Mouse (Mus musculus) intestine, embryonic 14.5 days (tissue): ENCODE measurements around the gene Spns3. TPM values are rescaled to one million over a fixed set of nuclear protein-coding genes. Genes with fewer than 3 reads are reported as not detected.

ENCODE experiments used
- ATAC-seq: fragments of 200-750 bp; cut with Nextera tagmentation; replicated peaks from 2 replicates; pipeline ENCODE4 v1.8.0; 2017; ENCODE audit warnings: low read depth, moderate number of reproducible peaks, moderate TSS enrichment, moderate library complexity; ENCODE audit not compliant: low FRiP score, low TSS enrichment
- DNase-seq: peaks from one replicate; pipeline ENCODE4 v3.0.0-alpha.2; 2018; ENCODE audit warnings: low spot score
- H3K27ac ChIP-seq: fragments of 300-500 bp; sonication (generic); 2 replicates; pipeline ENCODE4 v1.5.1; 2014; ENCODE audit warnings: low read depth, mild to moderate bottlenecking, control low read depth
- H3K27me3 ChIP-seq: fragments of 300-500 bp; sonication (generic); replicated peaks from 2 replicates; pipeline ENCODE4 v1.6.1; 2014; ENCODE audit warnings: low read length, control low read depth; ENCODE audit not compliant: control insufficient read depth, insufficient read depth
- H3K36me3 ChIP-seq: fragments of 300-500 bp; sonication (generic); 2 replicates; pipeline ENCODE4 v1.6.1; 2014; ENCODE audit warnings: low read length, control low read depth; ENCODE audit not compliant: control insufficient read depth, insufficient read depth
- H3K4me1 ChIP-seq: fragments of 300-500 bp; sonication (generic); replicated peaks from 2 replicates; pipeline ENCODE4 v1.6.1; 2014; ENCODE audit warnings: low read length, control low read depth, mixed read lengths; ENCODE audit not compliant: control insufficient read depth, insufficient read depth
- H3K4me2 ChIP-seq: fragments of 300-500 bp; sonication (generic); 2 replicates; pipeline ENCODE4 v1.6.1; 2014; ENCODE audit warnings: low read length
- H3K4me3 ChIP-seq: fragments of 300-500 bp; sonication (generic); 2 replicates; pipeline ENCODE4 v1.5.1; 2014; ENCODE audit warnings: low read depth, low read length, control low read depth, mixed read lengths
- H3K9ac ChIP-seq: fragments of 300-500 bp; sonication (generic); 2 replicates; pipeline ENCODE4 v1.6.1; 2014; ENCODE audit warnings: mild to moderate bottlenecking, low read length
- H3K9me3 ChIP-seq: fragments of 300-500 bp; sonication (generic); 2 replicates; pipeline ENCODE4 v1.6.1; 2016; ENCODE audit warnings: low read length, control low read depth; ENCODE audit not compliant: control insufficient read depth
- WGBS: fragments of 180-500 bp; shearing (Covaris S2); extraction: QIAGEN DNeasy Blood & Tissue Kit; methylation state at CpG from one replicate; pipeline ENCODE4 v1.1.7; 2014; 5-methylcytosine and 5-hydroxymethylcytosine counted together
- polyA plus RNA-seq: library from polyadenylated mRNA; unstranded; fragments of >200 nt; fragmentation: Nextera tagmentation; extraction: Ambion mirVana; gene quantifications from 2 replicates; pipeline ENCODE4 v1.2.1, GENCODE M21; 2014

Gene Spns3
- polyA plus RNA-seq, 1 experiment from 2014 or later, result 0.15 TPM

DNA sequence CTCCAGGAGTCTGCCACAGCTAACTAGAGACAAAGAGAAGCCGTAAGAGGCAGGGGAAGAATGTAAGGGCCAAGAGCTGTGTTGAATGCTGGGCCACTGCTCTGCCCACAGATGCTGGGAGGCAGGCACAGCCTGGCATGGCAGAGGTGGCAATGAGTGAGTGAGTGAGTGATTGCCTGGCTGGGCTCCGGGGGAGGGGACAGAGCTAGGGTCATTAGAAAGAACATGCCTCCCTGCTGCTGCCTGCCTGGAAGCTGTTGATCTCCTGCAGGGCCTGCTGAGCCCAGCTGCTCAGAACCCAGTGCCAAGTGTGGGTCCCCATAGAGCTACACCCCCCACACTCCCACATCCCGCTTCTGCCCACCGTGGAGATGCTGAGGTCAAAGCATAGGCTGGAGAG, 52.9 kb downstream of the Spns3 start:
- Histone ChIP-seq H3K27me3 (no peaks in the 10 kb centered on the region), H3K9me3 (no peaks in the 10 kb centered on the region), H3K4me3 (no peak overlapping the region), H3K36me3 (no peaks in the 10 kb centered on the region), H3K9ac (no peak overlapping the region), H3K4me1 (no peaks in the 10 kb centered on the region), H3K4me2 (no peak overlapping the region), H3K27ac (no peak overlapping the region)
- DNase-seq (no peak), ATAC-seq (no peak)
- WGBS, result 23% methylated on average over 4 of the region's 4 CpGs

- DNase-seq (no peak), ATAC-seq (no peak)
- no peaks in the 10 kb centered on the region for H3K27me3 ChIP-seq
- no peak overlapping the region for H3K9ac ChIP-seq
- no peak overlapping the region for H3K4me2 ChIP-seq
- no peak overlapping the region for H3K4me3 ChIP-seq
- H3K36me3 ChIP-seq, result no peaks in the 10 kb centered on the region
- H3K4me1 ChIP-seq, result no peaks in the 10 kb centered on the region
- H3K9me3 ChIP-seq, result no peaks in the 10 kb centered on the region
- 36% methylated on average over 1 of the region's 1 CpGs for WGBS
- no peak overlapping the region for H3K27ac ChIP-seq
These were observed 53.5 kb downstream of the Spns3 start for GRCm38 (mm10) chr11:72496775-72497174.

- no peaks in the 10 kb centered on the region for H3K9me3 ChIP-seq
- no peak for ATAC-seq
- H3K4me1 ChIP-seq, result no peaks in the 10 kb centered on the region
- H3K9ac ChIP-seq, result no peak overlapping the region
- no peak overlapping the region for H3K27ac ChIP-seq
- no peaks in the 10 kb centered on the region for H3K36me3 ChIP-seq
- no peak for DNase-seq
- no peak overlapping the region for H3K4me3 ChIP-seq
- WGBS, result 41% methylated on average over 3 of the region's 3 CpGs
- no peaks in the 10 kb centered on the region; the same call in 1 of the 2 replicates for H3K27me3 ChIP-seq
- H3K4me2 ChIP-seq, result no peak overlapping the region
These were observed 54.2 kb downstream of the Spns3 start for GRCm38 (mm10) chr11:72496066-72496465.

DNA sequence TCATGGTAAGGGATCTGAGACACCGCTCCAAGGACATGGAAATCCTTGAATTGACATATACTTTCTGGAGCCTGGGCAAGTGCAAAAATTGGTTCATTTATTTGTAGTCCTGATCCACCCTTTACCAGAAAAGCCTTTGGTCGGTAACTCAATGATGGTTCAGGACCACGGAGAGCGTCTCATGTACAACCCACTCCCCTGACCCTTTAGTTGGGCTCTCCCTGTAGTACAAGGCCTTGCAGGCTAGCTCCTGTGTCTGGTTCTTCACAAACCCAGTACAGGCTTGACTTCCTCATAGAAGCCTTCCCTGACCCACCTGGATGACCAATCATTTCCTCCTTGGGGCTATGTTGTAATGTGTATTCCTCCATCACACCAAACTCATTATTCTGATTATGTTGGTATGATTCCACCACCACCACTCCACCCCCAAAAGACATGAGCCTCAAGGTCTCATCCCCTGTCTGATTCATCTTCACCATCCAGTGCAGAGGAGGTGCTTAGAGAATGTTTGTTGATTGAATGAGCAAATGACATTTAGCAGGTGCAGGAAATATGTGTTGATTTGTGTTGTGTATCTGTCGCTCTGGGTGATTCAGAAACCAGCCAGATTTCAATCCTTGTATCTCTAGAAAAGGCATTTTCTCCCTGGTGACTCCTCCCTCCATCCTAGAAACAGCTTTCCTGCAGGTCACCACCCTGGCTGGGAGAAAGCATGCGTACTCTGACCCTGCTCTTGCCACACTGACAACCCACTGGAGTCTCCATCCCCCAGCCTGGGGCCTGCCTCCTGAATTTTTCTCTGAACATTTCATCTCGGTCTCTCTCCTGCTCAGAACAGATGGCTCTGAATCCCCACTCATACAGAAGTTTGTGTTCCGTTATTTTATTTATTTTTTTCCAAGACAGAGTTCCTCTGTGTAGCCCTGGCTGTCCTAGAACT, 56.0 kb downstream of the Spns3 start:
- Histone ChIP-seq H3K4me2 (no peak overlapping the region), H3K9ac (no peak overlapping the region), H3K9me3 (no peaks in the 10 kb centered on the region), H3K27ac (no peak overlapping the region), H3K36me3 (no peaks in the 10 kb centered on the region), H3K4me1 (peaks cover under 1% of the 10 kb centered on the region; the same call in 1 of the 2 replicates), H3K27me3 (peaks cover 13% of the 10 kb centered on the region), H3K4me3 (no peak overlapping the region)
- WGBS, result 54% methylated on average over 8 of the region's 8 CpGs
- no peak for ATAC-seq
- DNase-seq, result peak; percentile 71

GRCm38 (mm10) chr11:72491130-72491960, 59.0 kb downstream of the Spns3 start:
- H3K27ac ChIP-seq, result no peak overlapping the region
- peaks cover 8% of the 10 kb centered on the region; the same call in 1 of the 2 replicates for H3K4me1 ChIP-seq
- H3K9ac ChIP-seq, result no peak overlapping the region
- DNase-seq, result no peak
- peaks cover 35% of the 10 kb centered on the region for H3K27me3 ChIP-seq
- 66% methylated on average over 15 of the region's 15 CpGs for WGBS
- H3K4me2 ChIP-seq, result no peak overlapping the region
- H3K36me3 ChIP-seq, result no peaks in the 10 kb centered on the region
- H3K4me3 ChIP-seq, result no peak overlapping the region
- no peak for ATAC-seq
- no peaks in the 10 kb centered on the region for H3K9me3 ChIP-seq

GRCm38 (mm10) chr11:72489881-72490301, 60.4 kb downstream of the Spns3 start, which contains the start of gene Spns2:
Gene Spns2, minus strand, starts transcription at chr11:72489904.
- peak within 1 kb of the TSS; percentile 94 for H3K4me2 ChIP-seq
- H3K27ac ChIP-seq, result no peak within 1 kb of the TSS
- peak within 1 kb of the TSS; percentile 49 for H3K4me3 ChIP-seq
- no peaks in the 10 kb centered on the region for H3K9me3 ChIP-seq
- peak within 1 kb of the TSS; percentile 36 for H3K9ac ChIP-seq
- no peaks in the 10 kb centered on the region for H3K36me3 ChIP-seq
- WGBS, result under 1% methylated on average over 40 of the region's 42 CpGs
- H3K4me1 ChIP-seq, result peaks cover 8% of the 10 kb centered on the region; the same call in 1 of the 2 replicates
- DNase-seq (peak; percentile 84), ATAC-seq (peak; percentile 92)
- H3K27me3 ChIP-seq, result peaks cover 35% of the 10 kb centered on the region

GRCm38 (mm10) chr11:72489397-72489796, 60.9 kb downstream of the Spns3 start:
- H3K9me3 ChIP-seq, result no peaks in the 10 kb centered on the region

GRCm38 (mm10) chr11:72488753-72489271, 61.5 kb downstream of the Spns3 start:
- H3K4me3 ChIP-seq, result peak overlapping the region; percentile 49
- ATAC-seq (peak; percentile 20; the same call in 1 of the 2 replicates), DNase-seq (peak; percentile 74)
- H3K4me1 ChIP-seq, result peaks cover 8% of the 10 kb centered on the region; the same call in 1 of the 2 replicates
- peak overlapping the region; percentile 94 for H3K4me2 ChIP-seq
- WGBS, result 1% methylated on average over 38 of the region's 38 CpGs
- H3K9ac ChIP-seq, result peak overlapping the region; percentile 36
- H3K27me3 ChIP-seq, result peaks cover 35% of the 10 kb centered on the region
- H3K27ac ChIP-seq, result no peak overlapping the region
- no peaks in the 10 kb centered on the region for H3K9me3 ChIP-seq
- no peaks in the 10 kb centered on the region for H3K36me3 ChIP-seq

More at GRCm38 (mm10) chr11:72489397-72489796, 60.9 kb downstream of the Spns3 start:
- Histone ChIP-seq H3K36me3 (no peaks in the 10 kb centered on the region), H3K4me3 (peak overlapping the region; percentile 49), H3K9ac (peak overlapping the region; percentile 36; the same call in 1 of the 2 replicates), H3K27ac (no peak overlapping the region), H3K27me3 (peaks cover 35% of the 10 kb centered on the region), H3K4me2 (peak overlapping the region; percentile 94), H3K4me1 (peaks cover 8% of the 10 kb centered on the region; the same call in 1 of the 2 replicates)
- WGBS, result under 1% methylated on average over 34 of the region's 42 CpGs
- ATAC-seq (no peak), DNase-seq (no peak)
